Mouse (Mus musculus) kidney, embryonic 16.5 days (tissue): ENCODE data around the gene H1f0. TPM values are rescaled to one million over a fixed set of nuclear protein-coding genes. Genes with fewer than 3 reads are reported as not detected.
A peak's percentile ranks its signal among the peaks of the same experiment; 100 is the strongest.

Source experiments
- ATAC-seq: fragments of 200-750 bp; cut with Nextera tagmentation; 2 replicates; pipeline ENCODE4 v1.8.0; 2017; ENCODE audit warnings: moderate TSS enrichment; ENCODE audit not compliant: low FRiP score, low TSS enrichment
- H3K27ac ChIP-seq: fragments of 300-500 bp; sonication (generic); 2 replicates; pipeline ENCODE4 v1.5.1; 2014; ENCODE audit warnings: low read length
- H3K27me3 ChIP-seq: fragments of 300-500 bp; sonication (generic); 2 replicates; pipeline ENCODE4 v1.6.1; 2014; ENCODE audit warnings: low read length, control low read depth, mixed read lengths; ENCODE audit not compliant: insufficient read depth
- H3K36me3 ChIP-seq: fragments of 300-500 bp; sonication (generic); 2 replicates; pipeline ENCODE4 v1.6.1; 2014; ENCODE audit warnings: low read length, control low read depth, mixed read lengths; ENCODE audit not compliant: insufficient read depth
- H3K4me1 ChIP-seq: fragments of 300-500 bp; sonication (generic); 2 replicates; pipeline ENCODE4 v1.6.1; 2014; ENCODE audit warnings: low read length, control low read depth, mixed read lengths; ENCODE audit not compliant: insufficient read depth
- H3K4me2 ChIP-seq: fragments of 300-500 bp; sonication (generic); replicated peaks from 2 replicates; pipeline ENCODE4 v1.6.1; 2014; ENCODE audit warnings: low read depth, low read length
- H3K4me3 ChIP-seq: fragments of 300-500 bp; sonication (generic); 2 replicates; pipeline ENCODE4 v1.5.1; 2014; ENCODE audit warnings: mild to moderate bottlenecking, low read length
- H3K9ac ChIP-seq: fragments of 300-500 bp; sonication (generic); replicated peaks from 2 replicates; pipeline ENCODE4 v1.6.1; 2014; ENCODE audit warnings: low read length
- H3K9me3 ChIP-seq: fragments of 300-500 bp; sonication (generic); 2 replicates; pipeline ENCODE4 v1.6.1; 2016; ENCODE audit warnings: low read length, control low read depth
- WGBS: fragments of 180-500 bp; shearing (Covaris S2); extraction: QIAGEN DNeasy Blood & Tissue Kit; methylation state at CpG from one replicate; pipeline ENCODE4 v1.1.7; 2014; 5-methylcytosine and 5-hydroxymethylcytosine counted together
- polyA plus RNA-seq: library from polyadenylated mRNA; unstranded; fragments of >200 nt; fragmentation: Nextera tagmentation; extraction: Ambion mirVana; gene quantifications from 2 replicates; pipeline ENCODE4 v1.2.1, GENCODE M21; 2015

H1f0 gene
- polyA plus RNA-seq, 1 experiment from 2014 or later: 521 TPM

- no peaks in the 10 kb centered on the region for H3K27me3 ChIP-seq
- H3K27ac ChIP-seq: peak overlapping the region; percentile 29; the same call in 1 of the 2 replicates
- no peak overlapping the region for H3K4me2 ChIP-seq
- 10% methylated on average over 4 of the region's 4 CpGs for WGBS
- peak; percentile 76 for ATAC-seq
- no peak overlapping the region for H3K4me3 ChIP-seq
- H3K9ac ChIP-seq: no peak overlapping the region
- H3K4me1 ChIP-seq: peaks cover 20% of the 10 kb centered on the region
- no peaks in the 10 kb centered on the region for H3K36me3 ChIP-seq
- H3K9me3 ChIP-seq: no peaks in the 10 kb centered on the region
Measured at GRCm38 (mm10) chr15:79018191-79018590, 10.1 kb upstream of the H1f0 start.

GRCm38 (mm10) chr15:79018886-79019285 lies 9.4 kb upstream of the H1f0 start:
- Histone ChIP-seq H3K9ac (0 out of 2 replicates have a peak overlapping the region, but pooled peaks have one; percentile 31), H3K36me3 (no peaks in the 10 kb centered on the region), H3K27ac (no peak overlapping the region; the same call in 1 of the 2 replicates), H3K4me2 (no peak overlapping the region), H3K4me3 (no peak overlapping the region), H3K9me3 (no peaks in the 10 kb centered on the region), H3K27me3 (no peaks in the 10 kb centered on the region), H3K4me1 (peaks cover 26% of the 10 kb centered on the region)
- no peak for ATAC-seq
- WGBS: 50% methylated on average over 3 of the region's 3 CpGs

GRCm38 (mm10) chr15:79022671-79023230 lies 5.5 kb upstream of the H1f0 start:
- H3K9me3 ChIP-seq: no peaks in the 10 kb centered on the region
- no peak overlapping the region for H3K27ac ChIP-seq
- H3K4me2 ChIP-seq: no peak overlapping the region
- H3K9ac ChIP-seq: 0 out of 2 replicates have a peak overlapping the region, but pooled peaks have one; percentile 41
- no peak for ATAC-seq
- WGBS: 32% methylated on average over 10 of the region's 10 CpGs
- H3K4me3 ChIP-seq: no peak overlapping the region
- H3K27me3 ChIP-seq: no peaks in the 10 kb centered on the region
- no peaks in the 10 kb centered on the region for H3K36me3 ChIP-seq
- H3K4me1 ChIP-seq: peaks cover 51% of the 10 kb centered on the region

- Histone ChIP-seq H3K27ac (no peak overlapping the region), H3K9ac (no peak overlapping the region), H3K4me1 (peaks cover 45% of the 10 kb centered on the region), H3K36me3 (no peaks in the 10 kb centered on the region), H3K4me3 (no peak overlapping the region), H3K4me2 (no peak overlapping the region), H3K9me3 (no peaks in the 10 kb centered on the region), H3K27me3 (no peaks in the 10 kb centered on the region)
- 50% methylated on average over 1 of the region's 1 CpGs for WGBS
- no peak for ATAC-seq
Measured at GRCm38 (mm10) chr15:79023366-79023765, 4.9 kb upstream of the H1f0 start.

GRCm38 (mm10) chr15:79025687-79026308 lies 2.5 kb upstream of the H1f0 start:
- H3K27ac ChIP-seq: peak overlapping the region; percentile 98
- peak overlapping the region; percentile 39 for H3K4me2 ChIP-seq
- peaks cover 41% of the 10 kb centered on the region for H3K4me1 ChIP-seq
- H3K4me3 ChIP-seq: peak overlapping the region; percentile 15; the same call in 1 of the 2 replicates
- peak overlapping the region; percentile 52 for H3K9ac ChIP-seq
- no peaks in the 10 kb centered on the region for H3K9me3 ChIP-seq
- ATAC-seq: no peak
- WGBS: 10% methylated on average over 16 of the region's 18 CpGs
- H3K36me3 ChIP-seq: no peaks in the 10 kb centered on the region
- no peaks in the 10 kb centered on the region for H3K27me3 ChIP-seq

- no peaks in the 10 kb centered on the region for H3K9me3 ChIP-seq
- peak overlapping the region; percentile 97 for H3K4me2 ChIP-seq
- WGBS: 47% methylated on average over 14 of the region's 14 CpGs
- peak overlapping the region; percentile 100 for H3K9ac ChIP-seq
- ATAC-seq: no peak
- H3K27ac ChIP-seq: peak overlapping the region; percentile 98
- peaks cover 50% of the 10 kb centered on the region for H3K4me1 ChIP-seq
- H3K4me3 ChIP-seq: peak overlapping the region; percentile 79
- no peaks in the 10 kb centered on the region for H3K36me3 ChIP-seq
- no peaks in the 10 kb centered on the region for H3K27me3 ChIP-seq
Measured at GRCm38 (mm10) chr15:79026511-79027290, 1.5 kb upstream of the H1f0 start.

- Histone ChIP-seq H3K27me3 (no peaks in the 10 kb centered on the region), H3K9ac (peak overlapping the region; percentile 100), H3K4me1 (peaks cover 55% of the 10 kb centered on the region), H3K4me2 (peak overlapping the region; percentile 97), H3K27ac (peak overlapping the region; percentile 98), H3K4me3 (peak overlapping the region; percentile 79), H3K9me3 (no peaks in the 10 kb centered on the region), H3K36me3 (no peaks in the 10 kb centered on the region)
- ATAC-seq: no peak
- WGBS: 6% methylated on average over 46 of the region's 46 CpGs
Measured at GRCm38 (mm10) chr15:79027291-79028205, 702 bp upstream of the H1f0 start.

- WGBS: 15% methylated on average over 16 of the region's 16 CpGs
- H3K9me3 ChIP-seq: no peaks in the 10 kb centered on the region
- H3K27me3 ChIP-seq: no peaks in the 10 kb centered on the region
- H3K4me3 ChIP-seq: peak overlapping the region; percentile 79
- peaks cover 43% of the 10 kb centered on the region for H3K4me1 ChIP-seq
- no peak for ATAC-seq
- H3K4me2 ChIP-seq: peak overlapping the region; percentile 97
- H3K9ac ChIP-seq: peak overlapping the region; percentile 100
- H3K36me3 ChIP-seq: no peaks in the 10 kb centered on the region
- peak overlapping the region; percentile 98 for H3K27ac ChIP-seq
Measured at GRCm38 (mm10) chr15:79028823-79029484, 704 bp downstream of the H1f0 start.
